Mouse (Mus musculus) brain, embryonic 14.5 days (tissue): ENCODE results near the gene Prkcz.

Source experiments
- CTCF ChIP-seq: fragments of 200-500 bp; IDR thresholded peaks from 2 replicates; pipeline ENCODE4 v1.5.1; 2012; ENCODE audit warnings: inconsistent platforms, mild to moderate bottlenecking, moderate library complexity, borderline replicate concordance; ENCODE audit not compliant: insufficient read depth, insufficient read length; ENCODE audit errors: extremely low read depth
- POLR2A ChIP-seq: fragments of 200-500 bp; IDR thresholded peaks from 2 replicates; pipeline ENCODE4 v1.6.1; 2012; ENCODE audit warnings: mild to moderate bottlenecking, inconsistent platforms, borderline replicate concordance; ENCODE audit not compliant: poor library complexity, insufficient read depth, insufficient read length, severe bottlenecking; ENCODE audit errors: extremely low read depth

- TF ChIP-seq CTCF = no peak
- no peak for TF ChIP-seq POLR2A
Observed at GRCm38 (mm10) chr4:155214793-155215192, 146.4 kb downstream of the Prkcz start.
